Mouse (Mus musculus): ENCODE measurements around the gene Plscr1. TPM values are rescaled to one million over a fixed set of nuclear protein-coding genes. Genes with fewer than 3 reads are reported as not detected.

Gene Plscr1
- total and polyA plus RNA-seq, 3 experiments = 5.5 to 9.5 TPM; not detected in 1

- Histone ChIP-seq H3K79me2 (ENCODE audit: control insufficient read depth, insufficient read depth, low read length, poor library complexity) (no peaks in the 10 kb centered on the region), H3K4me1 (ENCODE audit: control insufficient read depth in 1 of 2, insufficient read depth in 2 of 2, low read length in 2 of 2) (peaks cover 25 to 34% of the 10 kb centered on the region in 2 experiments), H3K9ac (ENCODE audit: control insufficient read depth, low read depth, low read length, poor library complexity, severe bottlenecking) (no peak overlapping the region), H3K27ac (ENCODE audit: control insufficient read depth, low read depth, low read length) (no peak overlapping the region), H3K4me3 (ENCODE audit: control insufficient read depth in 1 of 2, insufficient read depth in 1 of 2, low read depth in 2 of 2, low read length in 2 of 2) (no peak overlapping the region), H3K9me3 (replicated peaks; ENCODE audit: insufficient read depth, low read length) (no peaks in the 10 kb centered on the region), H3K36me3 (ENCODE audit: control insufficient read depth in 1 of 2, insufficient read depth in 2 of 2, low read length in 2 of 2) (peaks cover 0 to 32% of the 10 kb centered on the region in 2 experiments; a peak in 2 of 4 replicates), H3K27me3 (ENCODE audit: control insufficient read depth in 1 of 2, insufficient read depth in 2 of 2, low read length in 2 of 2) (no peaks in the 10 kb centered on the region)
- TF ChIP-seq RCOR1 (IDR thresholded peaks at IDR 0.05; ENCODE audit: low read depth, low read length) (no peak), SIN3A (IDR thresholded peaks at IDR 0.05; ENCODE audit: low read length) (no peak), CHD1 (IDR thresholded peaks at IDR 0.05; ENCODE audit: low read depth, low read length) (no peak), CTCF (IDR thresholded peaks at IDR 0.05 in 2 of 3, conservative IDR thresholded peaks at IDR 0.05 in 1 of 3; ENCODE audit: control insufficient read depth in 1 of 3, insufficient read depth in 1 of 3, low read depth in 2 of 3, low read length in 3 of 3, poor library complexity in 1 of 3, severe bottlenecking in 1 of 3) (no peak), POLR2AphosphoS5 (IDR thresholded peaks at IDR 0.05; ENCODE audit: borderline replicate concordance, low read depth, low read length) (no peak), ZMIZ1 (IDR thresholded peaks at IDR 0.05; ENCODE audit: low read depth, low read length) (no peak), ZC3H11A (IDR thresholded peaks at IDR 0.05; ENCODE audit: low read depth, low read length) (no peak), MAZ (IDR thresholded peaks at IDR 0.05; ENCODE audit: low read depth, low read length) (no peak), ZNF384 (IDR thresholded peaks at IDR 0.05; ENCODE audit: low read depth, low read length) (no peak), POLR2A (IDR thresholded peaks at IDR 0.05; ENCODE audit: control insufficient read depth in 1 of 2, insufficient read depth in 1 of 2, low read depth in 1 of 2, low read length in 2 of 2, poor library complexity in 1 of 2) (no peak), JUND (IDR thresholded peaks at IDR 0.05; ENCODE audit: low read depth, low read length) (no peak)
- DNase-seq (ENCODE audit: low read depth, low spot score) = no peak
These were observed 48.7 kb downstream of the Plscr1 start for GRCm38 (mm10) chr9:92298288-92298687.

GRCm38 (mm10) chr9:92301213-92301612 is 51.7 kb downstream of the Plscr1 start:
- Histone ChIP-seq H3K27ac (ENCODE audit: control insufficient read depth, low read depth, low read length) (peak overlapping the region; percentile 95), H3K36me3 (ENCODE audit: control insufficient read depth in 1 of 2, insufficient read depth in 2 of 2, low read length in 2 of 2) (peaks cover 0 to 30% of the 10 kb centered on the region in 2 experiments; a peak in 2 of 4 replicates), H3K27me3 (ENCODE audit: control insufficient read depth in 1 of 2, insufficient read depth in 2 of 2, low read length in 2 of 2) (no peaks in the 10 kb centered on the region), H3K4me3 (ENCODE audit: control insufficient read depth in 1 of 2, insufficient read depth in 1 of 2, low read depth in 2 of 2, low read length in 2 of 2) (no peak overlapping the region; a peak in 1 of 4 replicates), H3K79me2 (ENCODE audit: control insufficient read depth, insufficient read depth, low read length, poor library complexity) (no peaks in the 10 kb centered on the region), H3K4me1 (ENCODE audit: control insufficient read depth in 1 of 2, insufficient read depth in 2 of 2, low read length in 2 of 2) (peaks cover 22 to 26% of the 10 kb centered on the region in 2 experiments), H3K9me3 (replicated peaks; ENCODE audit: insufficient read depth, low read length) (no peaks in the 10 kb centered on the region), H3K9ac (ENCODE audit: control insufficient read depth, low read depth, low read length, poor library complexity, severe bottlenecking) (peak overlapping the region; percentile 35; the same call in 1 of the 2 replicates)
- DNase-seq (ENCODE audit: low read depth, low spot score) = peak; percentile 86
- no peak for TF ChIP-seq ZC3H11A (IDR thresholded peaks at IDR 0.05; ENCODE audit: low read depth, low read length)
- TF ChIP-seq CTCF (IDR thresholded peaks at IDR 0.05 in 2 of 3, conservative IDR thresholded peaks at IDR 0.05 in 1 of 3; ENCODE audit: control insufficient read depth in 1 of 3, insufficient read depth in 1 of 3, low read depth in 2 of 3, low read length in 3 of 3, poor library complexity in 1 of 3, severe bottlenecking in 1 of 3) = no peak
- no peak for TF ChIP-seq POLR2A (IDR thresholded peaks at IDR 0.05; ENCODE audit: control insufficient read depth in 1 of 2, insufficient read depth in 1 of 2, low read depth in 1 of 2, low read length in 2 of 2, poor library complexity in 1 of 2)
- no peak for TF ChIP-seq NELFE (IDR thresholded peaks at IDR 0.05; ENCODE audit: low read depth, low read length)
- peak; percentile 85 for TF ChIP-seq ETS1 (IDR thresholded peaks at IDR 0.05; ENCODE audit: low read depth, low read length)
- no peak for TF ChIP-seq POLR2AphosphoS2 (IDR thresholded peaks at IDR 0.05; ENCODE audit: low read length)
- 0 out of 2 replicates have a peak, but pooled peaks have one; percentile 8 for TF ChIP-seq MXI1 (IDR thresholded peaks at IDR 0.05; ENCODE audit: low read depth, low read length)
- TF ChIP-seq CHD1 (IDR thresholded peaks at IDR 0.05; ENCODE audit: low read depth, low read length) = no peak
- peak; percentile 78 for TF ChIP-seq TAL1 (IDR thresholded peaks at IDR 0.05; ENCODE audit: low read length)
- peak; percentile 17; the same call in 1 of the 2 replicates for TF ChIP-seq MEF2A (IDR thresholded peaks at IDR 0.05; ENCODE audit: extremely low read depth, insufficient replicate concordance, low read depth, low read length, poor library complexity, severe bottlenecking)
- no peak for TF ChIP-seq GABPA (IDR thresholded peaks at IDR 0.05; ENCODE audit: low read depth, low read length)
- no peak for TF ChIP-seq BHLHE40 (IDR thresholded peaks at IDR 0.05; ENCODE audit: borderline replicate concordance, low read depth, low read length)
- no peak for TF ChIP-seq SMC3 (IDR thresholded peaks at IDR 0.05; ENCODE audit: low read depth, low read length)
- no peak for TF ChIP-seq KAT2A (conservative IDR thresholded peaks at IDR 0.05; ENCODE audit: low read depth, low read length)
- no peak for TF ChIP-seq POLR2AphosphoS5 (IDR thresholded peaks at IDR 0.05; ENCODE audit: borderline replicate concordance, low read depth, low read length)
- no peak for TF ChIP-seq JUND (IDR thresholded peaks at IDR 0.05; ENCODE audit: low read depth, low read length)
- no peak for TF ChIP-seq ZNF384 (IDR thresholded peaks at IDR 0.05; ENCODE audit: low read depth, low read length)
- peak; percentile 34; the same call in 1 of the 2 replicates for TF ChIP-seq MYC (IDR thresholded peaks at IDR 0.05; ENCODE audit: low read depth, low read length)
- TF ChIP-seq UBTF (IDR thresholded peaks at IDR 0.05; ENCODE audit: borderline replicate concordance, insufficient read depth, low read depth, low read length) = no peak
- peak; percentile 66; the same call in 1 of the 2 replicates for TF ChIP-seq SIN3A (IDR thresholded peaks at IDR 0.05; ENCODE audit: low read length)
- no peak for TF ChIP-seq TBP (IDR thresholded peaks at IDR 0.05; ENCODE audit: low read depth, low read length)
- TF ChIP-seq RCOR1 (IDR thresholded peaks at IDR 0.05; ENCODE audit: low read depth, low read length) = peak; percentile 77
- TF ChIP-seq ZMIZ1 (IDR thresholded peaks at IDR 0.05; ENCODE audit: low read depth, low read length) = no peak
- no peak for TF ChIP-seq USF2 (IDR thresholded peaks at IDR 0.05; ENCODE audit: borderline replicate concordance in 1 of 2, insufficient read depth in 1 of 2, low read depth in 1 of 2, low read length in 2 of 2)
- peak; percentile 94 to 97 for TF ChIP-seq EP300 (IDR thresholded peaks at IDR 0.05; ENCODE audit: low read depth in 1 of 2, low read length in 2 of 2)
- TF ChIP-seq USF1 (IDR thresholded peaks at IDR 0.05; ENCODE audit: low read depth, low read length) = no peak
- TF ChIP-seq MAFK (IDR thresholded peaks at IDR 0.05; ENCODE audit: borderline replicate concordance, low read depth, low read length) = no peak; the same call in 1 of the 2 replicates

Data from MEL (cell line).